Comparison of ENCODE assay signal across 9 mouse cellular contexts in the genomic region with DNA sequence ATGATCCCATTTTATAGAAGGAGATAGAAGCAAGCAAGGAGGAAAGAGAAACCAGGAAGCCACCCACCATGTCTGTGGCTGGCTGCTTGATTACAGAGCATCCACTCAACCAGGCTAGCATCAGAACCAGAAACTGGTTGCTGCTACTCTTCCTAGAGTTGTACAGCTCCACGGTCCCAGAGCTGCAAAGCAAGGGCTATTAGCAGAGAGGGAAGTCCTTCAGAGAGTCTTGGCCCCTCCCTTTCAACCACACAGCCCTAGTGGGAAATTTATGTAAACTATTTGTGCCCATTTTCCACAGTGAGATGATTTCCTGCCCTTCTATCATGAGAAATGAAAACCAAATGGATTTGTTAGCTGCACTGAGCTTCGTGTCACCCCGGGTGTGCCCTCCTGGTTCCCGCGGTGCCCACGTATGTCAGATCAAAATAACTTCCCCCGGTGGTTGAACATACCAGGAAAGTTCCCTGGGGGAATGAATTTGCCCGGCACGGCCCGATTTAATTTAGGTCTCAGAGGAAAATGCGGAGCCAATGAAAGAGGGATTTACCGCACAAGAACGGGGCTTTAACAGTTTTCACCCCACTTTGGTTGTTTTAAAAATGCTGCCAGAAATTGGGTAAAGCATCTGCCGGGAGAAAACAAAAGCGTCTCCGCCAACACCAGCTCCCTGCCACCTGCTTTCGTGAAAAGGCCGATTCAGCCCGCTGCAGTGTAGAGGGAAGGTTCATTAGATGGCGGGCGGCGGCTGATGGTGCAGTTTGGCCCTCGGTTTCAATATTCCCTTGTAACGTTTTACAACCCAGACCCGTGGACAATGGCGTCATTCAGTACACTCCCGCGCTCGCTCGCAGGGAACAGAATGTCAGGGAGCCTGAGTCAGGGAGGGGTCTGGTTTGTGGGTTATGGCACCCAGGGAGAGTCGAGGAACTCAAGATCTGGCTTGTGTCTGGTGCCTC. TPM values are rescaled to one million over a fixed set of nuclear protein-coding genes. Genes with fewer than 3 reads are reported as not detected.
DNase-seq lines count a peak whose midpoint lies in the region; ATAC-seq lines count a peak whose summit lies in the region.
"Had no signal": no experiment of that assay in that cellular context is flagged by ENCODE, and none has a peak within 500 bp of the region (broad histone marks: within the 10 kb centered on the region; RNA-seq: fewer than 3 reads in every experiment).

No protein-coding gene starts in this region.

- WGBS in kidney, embryonic 14.5 days: 19% methylated on average over 31 of the region's 31 CpGs
- WGBS in intestine, embryonic 15.5 days: 23% methylated on average over 31 of the region's 31 CpGs
- 13% methylated on average over 31 of the region's 31 CpGs for WGBS in midbrain, embryonic 14.5 days

- H3K27ac ChIP-seq in kidney, embryonic 14.5 days (ENCODE audit: low read depth, low read length): no peak overlapping the region
- H3K27ac ChIP-seq in intestine, embryonic 15.5 days: no peak overlapping the region
- H3K27ac ChIP-seq in midbrain, embryonic 14.5 days (replicated peaks; ENCODE audit: low read depth, low read length): peak overlapping the region; percentile 32; the same call in 1 of the 2 replicates

- intact Hi-C loops in gastrocnemius, postnatal 14 days (cut with DNase I; ENCODE audit: low total_unique reads): no loop called here

- H3K9me3 ChIP-seq in kidney, embryonic 14.5 days (ENCODE audit: control insufficient read depth, low read length): no peaks in the 10 kb centered on the region
- H3K9me3 ChIP-seq in intestine, embryonic 15.5 days: no peaks in the 10 kb centered on the region
- H3K9me3 ChIP-seq in midbrain, embryonic 14.5 days (ENCODE audit: control insufficient read depth, low read length): no peaks in the 10 kb centered on the region

- no peaks in the 10 kb centered on the region for H3K4me1 ChIP-seq in kidney, embryonic 14.5 days (ENCODE audit: control insufficient read depth, insufficient read depth, low read length)
- H3K4me1 ChIP-seq in intestine, embryonic 15.5 days (replicated peaks): no peaks in the 10 kb centered on the region
- no peaks in the 10 kb centered on the region for H3K4me1 ChIP-seq in midbrain, embryonic 14.5 days (ENCODE audit: control insufficient read depth, insufficient read depth, low read length)

- DNase-seq in kidney, postnatal 14 days: no peak
- peak; percentile 56 for DNase-seq in embryo, embryonic 11 days
- DNase-seq in midbrain, embryonic 14.5 days: peak; percentile 76
- DNase-seq in gastrocnemius, postnatal 14 days: no peak
- no peak for DNase-seq in spleen, postnatal 36 days (ENCODE audit: low spot score in 2 of 2)
- DNase-seq in thymus, postnatal 4 days: no peak

- H3K4me2 ChIP-seq in kidney, embryonic 14.5 days (replicated peaks; ENCODE audit: low read depth, low read length): peak overlapping the region; percentile 25
- H3K4me2 ChIP-seq in intestine, embryonic 15.5 days (replicated peaks): peak overlapping the region; percentile 52
- H3K4me2 ChIP-seq in midbrain, embryonic 14.5 days (ENCODE audit: low read length): peak overlapping the region; percentile 55

- peaks cover 29% of the 10 kb centered on the region for H3K27me3 ChIP-seq in kidney, embryonic 14.5 days (ENCODE audit: control insufficient read depth, insufficient read depth, low read length)
- peaks cover 20% of the 10 kb centered on the region for H3K27me3 ChIP-seq in intestine, embryonic 15.5 days (replicated peaks)
- H3K27me3 ChIP-seq in midbrain, embryonic 14.5 days (ENCODE audit: control insufficient read depth, insufficient read depth, low read length): no peaks in the 10 kb centered on the region

- H3K9ac ChIP-seq in kidney, embryonic 14.5 days (ENCODE audit: low read depth, low read length): no peak overlapping the region
- no peak overlapping the region for H3K9ac ChIP-seq in intestine, embryonic 15.5 days
- H3K9ac ChIP-seq in midbrain, embryonic 14.5 days (replicated peaks; ENCODE audit: low read length): peak overlapping the region; percentile 46

- H3K4me3 ChIP-seq in kidney, embryonic 14.5 days (ENCODE audit: low read length): peak overlapping the region; percentile 1; the same call in 1 of the 2 replicates
- no peak overlapping the region; the same call in 1 of the 2 replicates for H3K4me3 ChIP-seq in intestine, embryonic 15.5 days (replicated peaks)
- H3K4me3 ChIP-seq in midbrain, embryonic 14.5 days (replicated peaks; ENCODE audit: low read depth, low read length): peak overlapping the region; percentile 24

- H3K36me3 ChIP-seq in kidney, embryonic 14.5 days (ENCODE audit: control insufficient read depth, insufficient read depth, low read length): no peaks in the 10 kb centered on the region
- no peaks in the 10 kb centered on the region for H3K36me3 ChIP-seq in intestine, embryonic 15.5 days
- H3K36me3 ChIP-seq in midbrain, embryonic 14.5 days (ENCODE audit: control insufficient read depth, insufficient read depth, low read length): no peaks in the 10 kb centered on the region

- ATAC-seq in kidney, embryonic 14.5 days (ENCODE audit: low FRiP score, low TSS enrichment): no peak
- no peak; the same call in 1 of the 2 replicates for ATAC-seq in intestine, embryonic 15.5 days
- ATAC-seq in midbrain, embryonic 14.5 days (ENCODE audit: low FRiP score, low TSS enrichment): no peak

RNA-seq across cellular contexts. Expression of a gene that starts 34.1 kb away (rescaled TPM):
- not detected in 2 replicates for polyA plus RNA-seq in kidney, embryonic 14.5 days (2014; fragmentation: Nextera tagmentation; extraction: Ambion mirVana)
- 0.13 TPM in 1 of 2 replicates, not detected in the other for polyA plus RNA-seq in intestine, embryonic 15.5 days (2015; fragmentation: Nextera tagmentation; extraction: Ambion mirVana)
- polyA plus RNA-seq in midbrain, embryonic 14.5 days (2014; fragmentation: Nextera tagmentation; extraction: Ambion mirVana): 0.11 TPM in 1 of 2 replicates, not detected in the other
- under 1 TPM in 1 of 2 experiments, not detected in 1; 0.11 TPM for total RNA-seq in gastrocnemius, postnatal 14 days (2021)
- total RNA-seq: left cerebral cortex, adult 8-10 months had no signal

Comparison
In these comparisons a context has a peak if more than half of its experiments do, and no peak if none do; other contexts are left out.
1. DNase-seq: peak in embryo, embryonic 11 days (single experiment) and midbrain, embryonic 14.5 days (single experiment); none in kidney, postnatal 14 days (single experiment), gastrocnemius, postnatal 14 days (single experiment), spleen, postnatal 36 days (0 of 2) and thymus, postnatal 4 days (single experiment).
2. Peak in every context shown above with its lines, with median percentiles within 50 percentile points of each other: H3K4me2 ChIP-seq.